Mouse (Mus musculus) splenic B cell, adult 2 months (primary cell): ENCODE measurements around the gene Sh2b3.

ENCODE experiments used
- DNase-seq: peaks from one replicate; pipeline ENCODE4 v3.0.0-alpha.2; 2011; ENCODE audit warnings: low read depth, low spot score
- H3K27me3 ChIP-seq: 2 replicates; pipeline ENCODE4 v1.6.1; 2012; ENCODE audit warnings: mild to moderate bottlenecking, low read length, moderate library complexity, mixed read lengths; ENCODE audit not compliant: control insufficient read depth, poor library complexity, insufficient read depth, severe bottlenecking
- H3K36me3 ChIP-seq: 2 replicates; pipeline ENCODE4 v1.6.1; 2012; ENCODE audit warnings: mild to moderate bottlenecking, low read length, moderate library complexity, mixed read lengths; ENCODE audit not compliant: control insufficient read depth, poor library complexity, insufficient read depth, severe bottlenecking

The Sh2b3 gene

GRCm38 (mm10) chr5:121810331-121811151 lies 26.9 kb downstream of the Sh2b3 start:
- DNase-seq = no peak
- peaks cover 2% of the 10 kb centered on the region; the same call in 1 of the 2 replicates for H3K36me3 ChIP-seq
- H3K27me3 ChIP-seq = no peaks in the 10 kb centered on the region

GRCm38 (mm10) chr5:121809667-121810224 lies 27.7 kb downstream of the Sh2b3 start:
- Histone ChIP-seq H3K36me3 (peaks cover 2% of the 10 kb centered on the region; the same call in 1 of the 2 replicates), H3K27me3 (no peaks in the 10 kb centered on the region)
- no peak for DNase-seq

GRCm38 (mm10) chr5:121808202-121808601 lies 29.2 kb downstream of the Sh2b3 start:
- H3K27me3 ChIP-seq = no peaks in the 10 kb centered on the region
- no peak for DNase-seq

GRCm38 (mm10) chr5:121807186-121807585 lies 30.3 kb downstream of the Sh2b3 start:
- no peak for DNase-seq
- H3K27me3 ChIP-seq = no peaks in the 10 kb centered on the region
- peaks cover 4% of the 10 kb centered on the region for H3K36me3 ChIP-seq

More at GRCm38 (mm10) chr5:121808202-121808601, 29.2 kb downstream of the Sh2b3 start:
- peaks cover 2% of the 10 kb centered on the region; the same call in 1 of the 2 replicates for H3K36me3 ChIP-seq

- no peaks in the 10 kb centered on the region for H3K27me3 ChIP-seq
Measured at GRCm38 (mm10) chr5:121798447-121798846, 39.0 kb downstream of the Sh2b3 start.

GRCm38 (mm10) chr5:121795800-121796199 lies 41.6 kb downstream of the Sh2b3 start:
- DNase-seq = peak; percentile 71
- Histone ChIP-seq H3K27me3 (no peaks in the 10 kb centered on the region), H3K36me3 (peaks cover 10% of the 10 kb centered on the region)

More at GRCm38 (mm10) chr5:121798447-121798846, 39.0 kb downstream of the Sh2b3 start:
- H3K36me3 ChIP-seq = peaks cover 12% of the 10 kb centered on the region
- no peak for DNase-seq

- H3K36me3 ChIP-seq = peaks cover 5% of the 10 kb centered on the region; the same call in 1 of the 2 replicates
- peak; percentile 54 for DNase-seq
- H3K27me3 ChIP-seq = no peaks in the 10 kb centered on the region
Measured at GRCm38 (mm10) chr5:121791026-121791425, 46.4 kb downstream of the Sh2b3 start.

- peaks cover 6% of the 10 kb centered on the region; the same call in 1 of the 2 replicates for H3K36me3 ChIP-seq
- no peak for DNase-seq
- no peaks in the 10 kb centered on the region for H3K27me3 ChIP-seq
Measured at GRCm38 (mm10) chr5:121783862-121784500, 53.5 kb downstream of the Sh2b3 start.

GRCm38 (mm10) chr5:121782467-121782866 lies 55.0 kb downstream of the Sh2b3 start:
- H3K27me3 ChIP-seq = no peaks in the 10 kb centered on the region
- H3K36me3 ChIP-seq = peaks cover 10% of the 10 kb centered on the region; the same call in 1 of the 2 replicates
- DNase-seq = no peak

GRCm38 (mm10) chr5:121780180-121780579 lies 57.3 kb downstream of the Sh2b3 start:
- H3K36me3 ChIP-seq = peaks cover 6% of the 10 kb centered on the region; the same call in 1 of the 2 replicates
- no peaks in the 10 kb centered on the region for H3K27me3 ChIP-seq
- DNase-seq = no peak

- no peak for DNase-seq
- Histone ChIP-seq H3K36me3 (peaks cover 6% of the 10 kb centered on the region; the same call in 1 of the 2 replicates), H3K27me3 (no peaks in the 10 kb centered on the region)
Measured at GRCm38 (mm10) chr5:121778485-121779119, 58.8 kb downstream of the Sh2b3 start.

- Histone ChIP-seq H3K36me3 (peaks cover 1% of the 10 kb centered on the region; the same call in 1 of the 2 replicates), H3K27me3 (no peaks in the 10 kb centered on the region)
- no peak for DNase-seq
Measured at GRCm38 (mm10) chr5:121771611-121772010, 65.8 kb downstream of the Sh2b3 start.

- H3K36me3 ChIP-seq = peaks cover 1% of the 10 kb centered on the region; the same call in 1 of the 2 replicates
- no peak for DNase-seq
- H3K27me3 ChIP-seq = no peaks in the 10 kb centered on the region
Measured at GRCm38 (mm10) chr5:121769827-121770226, 67.6 kb downstream of the Sh2b3 start.

GRCm38 (mm10) chr5:121767564-121767963 lies 69.9 kb downstream of the Sh2b3 start:
- no peaks in the 10 kb centered on the region for H3K36me3 ChIP-seq
- no peak for DNase-seq
- no peaks in the 10 kb centered on the region for H3K27me3 ChIP-seq
